Mouse (Mus musculus) megakaryocyte, embryonic 14.5 days (primary cell): ENCODE measurements around the gene Efcab7.

Experiments used
- FLI1 ChIP-seq: IDR thresholded peaks from 2 replicates; pipeline ENCODE4 v1.6.1; 2012; ENCODE audit warnings: low read length, inconsistent platforms, mixed read lengths
- GATA1 ChIP-seq: IDR thresholded peaks from 3 replicates; pipeline ENCODE4 v1.6.1; 2012; ENCODE audit warnings: mixed read lengths, low read length, inconsistent platforms, borderline replicate concordance

- no peak for TF ChIP-seq GATA1
- no peak for TF ChIP-seq FLI1
Measured at GRCm38 (mm10) chr4:99930518-99931239, 101.7 kb downstream of the Efcab7 start.
